Mouse (Mus musculus) left cerebral cortex, adult 2 months (tissue): Measurements from ENCODE around the gene Dennd2a. TPM values are rescaled to one million over a fixed set of nuclear protein-coding genes. Genes with fewer than 3 reads are reported as not detected.

Source experiments
- DNase-seq, 2 experiments: peaks; one replicate each; pipeline ENCODE4 v3.0.0; 2021 to 2022; ENCODE audit warnings: low spot score in 2 of 2, mixed read lengths in 1 of 2; ENCODE audit errors: extremely low spot score in 1 of 2
- H3K27ac ChIP-seq: fragments of 200-600 bp; 2 replicates; pipeline ENCODE4 v1.8.1; 2022
- H3K4me3 ChIP-seq: fragments of 200-600 bp; 2 replicates; pipeline ENCODE4 v1.8.1; 2022
- CTCF ChIP-seq: fragments of 200-600 bp; IDR thresholded peaks from 2 replicates; pipeline ENCODE4 v1.8.1; 2022; ENCODE audit warnings: antibody characterized with exemption, mild to moderate bottlenecking, moderate library complexity
- intact Hi-C: fragments of 180-260 bp; cut with DNase I; formaldehyde crosslinking; loops from one replicate; pipeline ENCODE4 v1.15.1; 2025
- total RNA-seq, 2 experiments: library from RNA; stranded (reverse); gene quantifications; 2 replicates each; pipeline ENCODE4 v1.2.3; 2021

The Dennd2a gene
- total RNA-seq, 2 experiments from 2014 or later: 23.2 to 25.3 TPM

GRCm38 (mm10) chr6:39492161-39492560 lies 65.5 kb downstream of the Dennd2a start:
- no peak for TF ChIP-seq CTCF
- no peak overlapping the region for H3K4me3 ChIP-seq
- H3K27ac ChIP-seq: no peak overlapping the region
- intact Hi-C loops: loop anchor here (2.0 kb wide), 1 partner anchor 33 kb away; no protein-coding TSS in a partner anchor
- DNase-seq: no peak

- no peak for TF ChIP-seq CTCF
- no peak for DNase-seq
- no peak overlapping the region for H3K4me3 ChIP-seq
- no peak overlapping the region for H3K27ac ChIP-seq
- intact Hi-C loops: no loop called here
These were observed 66.5 kb downstream of the Dennd2a start for GRCm38 (mm10) chr6:39491203-39491602.

GRCm38 (mm10) chr6:39488292-39488691 lies 69.4 kb downstream of the Dennd2a start:
- peak; percentile 42 to 43 for DNase-seq
- no peak for TF ChIP-seq CTCF
- Histone ChIP-seq H3K4me3 (no peak overlapping the region), H3K27ac (no peak overlapping the region; the same call in 1 of the 2 replicates)
- intact Hi-C loops: no loop called here

GRCm38 (mm10) chr6:39483656-39484055 lies 74.0 kb downstream of the Dennd2a start:
- intact Hi-C loops: no loop called here
- peak; percentile 12; the same call in 1 of the 2 replicates for TF ChIP-seq CTCF
- DNase-seq: no peak
- Histone ChIP-seq H3K4me3 (no peak overlapping the region), H3K27ac (no peak overlapping the region)

- no peak; the same call in 1 of the 2 replicates for TF ChIP-seq CTCF
- peak; percentile 35 to 38 for DNase-seq
- intact Hi-C loops: no loop called here
- Histone ChIP-seq H3K4me3 (no peak overlapping the region), H3K27ac (peak overlapping the region; percentile 58)
These were observed 79.0 kb downstream of the Dennd2a start for GRCm38 (mm10) chr6:39478509-39479150.

GRCm38 (mm10) chr6:39476617-39477016 lies 81.0 kb downstream of the Dennd2a start:
- Histone ChIP-seq H3K4me3 (no peak overlapping the region), H3K27ac (no peak overlapping the region)
- DNase-seq: no peak
- no peak for TF ChIP-seq CTCF
- intact Hi-C loops: no loop called here

GRCm38 (mm10) chr6:39474424-39474823 lies 83.2 kb downstream of the Dennd2a start:
- H3K4me3 ChIP-seq: no peak overlapping the region
- H3K27ac ChIP-seq: no peak overlapping the region
- DNase-seq: no peak
- no peak for TF ChIP-seq CTCF
- intact Hi-C loops: no loop called here

- Histone ChIP-seq H3K27ac (no peak overlapping the region), H3K4me3 (no peak overlapping the region)
- no peak for TF ChIP-seq CTCF
- intact Hi-C loops: no loop called here
- no peak for DNase-seq
These were observed 84.8 kb downstream of the Dennd2a start for GRCm38 (mm10) chr6:39472837-39473236.

GRCm38 (mm10) chr6:39472271-39472670 lies 85.4 kb downstream of the Dennd2a start:
- intact Hi-C loops: no loop called here

GRCm38 (mm10) chr6:39470076-39470475 lies 87.6 kb downstream of the Dennd2a start:
- DNase-seq: peak; percentile 60 to 68
- TF ChIP-seq CTCF: no peak
- intact Hi-C loops: no loop called here
- 0 out of 2 replicates have a peak overlapping the region, but pooled peaks have one; percentile 32 for H3K27ac ChIP-seq
- H3K4me3 ChIP-seq: no peak overlapping the region

More at GRCm38 (mm10) chr6:39472271-39472670, 85.4 kb downstream of the Dennd2a start:
- no peak overlapping the region for H3K27ac ChIP-seq
- TF ChIP-seq CTCF: no peak
- DNase-seq: no peak
- H3K4me3 ChIP-seq: no peak overlapping the region

GRCm38 (mm10) chr6:39469427-39469826 lies 88.2 kb downstream of the Dennd2a start:
- DNase-seq: no peak
- no peak for TF ChIP-seq CTCF
- Histone ChIP-seq H3K27ac (no peak overlapping the region), H3K4me3 (no peak overlapping the region)
- intact Hi-C loops: no loop called here

GRCm38 (mm10) chr6:39462621-39463538 lies 94.8 kb downstream of the Dennd2a start:
- peak; percentile 76 for TF ChIP-seq CTCF
- peak; percentile 77 to 82 for DNase-seq
- no peak overlapping the region for H3K4me3 ChIP-seq
- intact Hi-C loops: loop anchor here (1.0 to 5.0 kb wide), 2 partner anchors 99 to 319 kb away; no protein-coding TSS in a partner anchor
- H3K27ac ChIP-seq: no peak overlapping the region
